Mouse (Mus musculus): ENCODE measurements around the gene Tent4a.

Gene Tent4a

DNA sequence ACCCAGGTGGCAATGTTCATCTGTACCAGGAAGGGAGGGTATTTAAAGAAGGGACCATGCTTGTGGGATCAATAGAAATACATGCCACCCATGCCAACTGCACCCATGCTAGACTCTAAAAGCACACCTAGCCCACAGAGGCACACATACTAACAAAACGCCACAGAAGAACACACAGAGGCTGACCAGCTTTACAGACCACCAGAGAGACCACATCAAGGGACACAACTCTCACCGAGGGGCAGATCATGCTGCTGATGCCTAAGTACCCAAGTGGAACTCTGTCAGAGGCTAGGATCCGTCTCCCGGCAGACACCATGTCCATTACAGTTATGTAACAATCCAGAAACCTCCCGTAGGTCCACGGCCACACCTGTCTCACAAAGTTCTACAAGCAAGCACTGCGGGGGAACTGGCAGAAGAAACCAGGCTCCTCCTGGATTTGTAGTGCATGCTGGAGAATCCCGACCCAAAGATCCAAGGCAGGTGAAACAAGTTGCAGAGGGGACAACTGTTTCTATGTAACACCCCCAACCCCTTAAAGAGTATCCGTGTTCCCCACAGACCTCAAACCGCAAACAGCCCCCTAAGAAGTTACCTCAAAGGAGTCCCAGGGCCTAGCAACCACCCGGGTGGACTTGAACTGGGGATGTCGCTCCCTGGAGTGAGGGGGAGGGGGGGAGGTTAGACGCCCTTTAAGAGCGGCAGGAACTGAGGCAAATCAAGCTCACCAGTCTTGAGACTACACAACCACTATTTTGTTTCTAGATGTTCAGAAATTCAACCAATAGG, 2.1 kb downstream of the Tent4a start:
- TF ChIP-seq NANOG (IDR thresholded peaks at IDR 0.05; ENCODE audit: borderline replicate concordance, low read length) (no peak), CTCF (conservative IDR thresholded peaks at IDR 0.05; ENCODE audit: low read length) (no peak), POU5F1 (IDR thresholded peaks at IDR 0.05; ENCODE audit: borderline replicate concordance, low read length) (no peak)
- Histone ChIP-seq H3K4me1 (replicated peaks; ENCODE audit: low read depth, low read length) (peaks cover 64% of the 10 kb centered on the region), H3K9me3 (ENCODE audit: low read length) (no peaks in the 10 kb centered on the region), H3K27me3 (ENCODE audit: insufficient read depth, low read length) (no peaks in the 10 kb centered on the region), H3K36me3 (ENCODE audit: insufficient read depth, low read length) (peaks cover 43% of the 10 kb centered on the region), H3K4me3 (replicated peaks; ENCODE audit: low read length) (peak overlapping the region; percentile 90)

DNA sequence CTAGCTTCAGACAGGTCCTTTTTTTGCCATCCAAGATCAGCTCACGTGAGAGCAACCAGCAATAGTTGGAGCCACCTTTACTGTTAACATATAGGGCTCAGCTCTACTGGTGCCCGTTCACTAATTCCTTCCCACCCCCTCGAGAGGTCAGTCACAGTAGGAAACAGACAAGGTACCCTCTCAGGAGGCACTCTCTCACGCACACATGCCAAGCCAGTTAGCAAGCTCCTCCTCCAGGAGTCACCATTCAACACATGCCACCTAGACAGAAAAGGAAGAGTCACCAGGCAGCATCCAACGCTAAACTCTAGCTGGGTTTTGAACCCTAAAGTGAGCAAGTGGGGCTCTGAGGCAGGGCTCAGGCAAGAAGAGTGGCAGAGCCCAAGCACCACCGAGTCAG, 3.0 kb downstream of the Tent4a start:
- Histone ChIP-seq H3K9me3 (ENCODE audit: low read length) (no peaks in the 10 kb centered on the region), H3K36me3 (ENCODE audit: insufficient read depth, low read length) (peaks cover 43% of the 10 kb centered on the region), H3K4me3 (replicated peaks; ENCODE audit: low read length) (no peak overlapping the region), H3K4me1 (replicated peaks; ENCODE audit: low read depth, low read length) (peaks cover 64% of the 10 kb centered on the region), H3K27me3 (ENCODE audit: insufficient read depth, low read length) (no peaks in the 10 kb centered on the region)
- no peak for TF ChIP-seq POU5F1 (IDR thresholded peaks at IDR 0.05; ENCODE audit: borderline replicate concordance, low read length)
- no peak for TF ChIP-seq NANOG (IDR thresholded peaks at IDR 0.05; ENCODE audit: borderline replicate concordance, low read length)
- no peak for TF ChIP-seq CTCF (conservative IDR thresholded peaks at IDR 0.05; ENCODE audit: low read length)

DNA sequence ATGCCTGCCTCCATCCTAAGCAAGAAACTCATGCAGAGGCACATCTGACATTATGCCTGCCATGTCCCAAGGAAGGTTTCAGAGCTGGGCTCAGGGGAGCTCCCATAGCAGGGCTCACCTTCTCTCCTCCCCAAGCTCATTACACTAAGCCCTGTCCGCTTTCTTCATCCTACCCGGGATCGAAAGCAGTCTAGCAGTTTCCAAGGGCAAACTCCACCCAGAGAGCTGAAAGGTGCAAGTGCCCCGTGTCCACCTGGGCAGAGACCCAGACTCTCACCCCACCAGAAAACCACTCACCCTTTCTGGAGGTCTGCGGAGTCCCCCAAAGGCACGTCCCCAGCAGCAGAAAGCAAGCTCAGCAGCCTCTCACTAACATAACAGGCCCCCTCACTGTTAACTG, 3.5 kb downstream of the Tent4a start:
- no peaks in the 10 kb centered on the region for H3K27me3 ChIP-seq (ENCODE audit: insufficient read depth, low read length)
- H3K9me3 ChIP-seq (ENCODE audit: low read length), result no peaks in the 10 kb centered on the region
- no peak overlapping the region for H3K4me3 ChIP-seq (replicated peaks; ENCODE audit: low read length)
- peaks cover 62% of the 10 kb centered on the region for H3K4me1 ChIP-seq (replicated peaks; ENCODE audit: low read depth, low read length)
- H3K36me3 ChIP-seq (ENCODE audit: insufficient read depth, low read length), result peaks cover 43% of the 10 kb centered on the region
- TF ChIP-seq POU5F1 (IDR thresholded peaks at IDR 0.05; ENCODE audit: borderline replicate concordance, low read length) (no peak), NANOG (IDR thresholded peaks at IDR 0.05; ENCODE audit: borderline replicate concordance, low read length) (no peak), CTCF (conservative IDR thresholded peaks at IDR 0.05; ENCODE audit: low read length) (no peak)

DNA sequence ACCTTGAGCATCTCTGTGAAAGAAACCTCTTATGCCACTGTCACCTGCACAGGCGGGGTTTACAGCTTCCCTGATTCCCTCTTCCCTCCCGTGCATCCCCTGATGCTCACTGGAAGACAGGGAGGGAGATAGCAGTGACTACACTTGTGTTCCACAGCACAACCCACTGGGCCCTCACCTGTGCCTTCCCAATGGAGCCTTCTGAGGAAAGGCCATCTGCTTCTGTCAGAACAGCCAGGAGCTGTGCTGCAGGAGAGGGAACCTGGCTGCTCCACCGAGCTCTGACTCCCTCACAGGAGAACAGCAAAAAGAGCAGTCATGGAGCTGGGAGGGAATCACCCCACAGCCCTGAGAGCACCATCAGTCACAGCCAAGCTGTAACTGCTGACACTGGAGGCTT, 4.3 kb downstream of the Tent4a start:
- Histone ChIP-seq H3K36me3 (ENCODE audit: insufficient read depth, low read length) (peaks cover 43% of the 10 kb centered on the region), H3K4me1 (replicated peaks; ENCODE audit: low read depth, low read length) (peaks cover 61% of the 10 kb centered on the region), H3K4me3 (replicated peaks; ENCODE audit: low read length) (no peak overlapping the region), H3K9me3 (ENCODE audit: low read length) (no peaks in the 10 kb centered on the region), H3K27me3 (ENCODE audit: insufficient read depth, low read length) (no peaks in the 10 kb centered on the region)
- TF ChIP-seq NANOG (IDR thresholded peaks at IDR 0.05; ENCODE audit: borderline replicate concordance, low read length), result no peak
- no peak for TF ChIP-seq POU5F1 (IDR thresholded peaks at IDR 0.05; ENCODE audit: borderline replicate concordance, low read length)
- TF ChIP-seq CTCF (conservative IDR thresholded peaks at IDR 0.05; ENCODE audit: low read length), result no peak

DNA sequence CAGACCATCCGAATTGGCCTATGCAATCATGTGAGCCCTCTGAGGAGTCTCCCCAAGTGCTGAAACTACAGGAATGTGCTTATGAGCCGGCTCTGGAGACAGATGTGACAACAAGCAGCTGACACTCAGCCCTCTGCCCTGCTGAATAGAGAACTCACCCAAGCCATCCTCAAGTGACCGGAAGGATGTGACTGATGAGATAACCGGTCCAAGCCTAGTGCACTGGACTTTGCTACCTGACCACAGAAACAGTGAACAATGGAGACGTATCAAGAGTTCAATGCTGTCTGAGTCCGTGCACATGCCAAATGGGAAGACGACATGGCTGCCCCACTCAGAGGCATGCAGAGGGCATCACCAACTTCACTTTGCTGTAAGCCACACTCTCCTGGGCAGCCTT, 5.9 kb downstream of the Tent4a start:
- Histone ChIP-seq H3K4me1 (replicated peaks; ENCODE audit: low read depth, low read length) (peaks cover 77% of the 10 kb centered on the region), H3K9me3 (ENCODE audit: low read length) (no peaks in the 10 kb centered on the region), H3K36me3 (ENCODE audit: insufficient read depth, low read length) (peaks cover 46% of the 10 kb centered on the region), H3K27me3 (ENCODE audit: insufficient read depth, low read length) (no peaks in the 10 kb centered on the region), H3K4me3 (replicated peaks; ENCODE audit: low read length) (no peak overlapping the region)
- no peak for TF ChIP-seq CTCF (conservative IDR thresholded peaks at IDR 0.05; ENCODE audit: low read length)

DNA sequence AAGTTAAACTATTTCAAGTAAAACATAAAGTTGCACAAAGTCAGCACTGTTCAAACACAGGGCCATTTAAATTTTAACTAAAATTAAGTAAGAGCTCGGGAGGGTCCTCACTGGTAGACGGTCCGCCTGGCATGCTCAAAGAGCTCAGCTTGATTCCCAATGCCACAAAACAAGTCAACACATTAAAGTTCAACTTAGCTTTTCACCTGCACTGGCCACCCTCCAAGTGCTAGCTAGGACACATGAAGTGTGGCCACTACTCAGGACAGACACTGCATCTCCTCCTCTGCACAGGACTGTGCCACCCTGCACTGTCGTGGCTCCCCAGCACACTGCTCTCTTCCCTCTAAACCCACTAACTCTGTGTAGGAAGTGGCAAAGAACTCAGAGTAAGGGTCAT, 8.6 kb downstream of the Tent4a start:
- Histone ChIP-seq H3K4me1 (replicated peaks; ENCODE audit: low read depth, low read length) (peaks cover 79% of the 10 kb centered on the region), H3K4me3 (replicated peaks; ENCODE audit: low read length) (no peak overlapping the region), H3K27me3 (ENCODE audit: insufficient read depth, low read length) (no peaks in the 10 kb centered on the region), H3K9me3 (ENCODE audit: low read length) (no peaks in the 10 kb centered on the region), H3K36me3 (ENCODE audit: insufficient read depth, low read length) (peaks cover 29% of the 10 kb centered on the region)
- TF ChIP-seq NANOG (IDR thresholded peaks at IDR 0.05; ENCODE audit: borderline replicate concordance, low read length) (no peak), POU5F1 (IDR thresholded peaks at IDR 0.05; ENCODE audit: borderline replicate concordance, low read length) (no peak), CTCF (conservative IDR thresholded peaks at IDR 0.05; ENCODE audit: low read length) (no peak)

DNA sequence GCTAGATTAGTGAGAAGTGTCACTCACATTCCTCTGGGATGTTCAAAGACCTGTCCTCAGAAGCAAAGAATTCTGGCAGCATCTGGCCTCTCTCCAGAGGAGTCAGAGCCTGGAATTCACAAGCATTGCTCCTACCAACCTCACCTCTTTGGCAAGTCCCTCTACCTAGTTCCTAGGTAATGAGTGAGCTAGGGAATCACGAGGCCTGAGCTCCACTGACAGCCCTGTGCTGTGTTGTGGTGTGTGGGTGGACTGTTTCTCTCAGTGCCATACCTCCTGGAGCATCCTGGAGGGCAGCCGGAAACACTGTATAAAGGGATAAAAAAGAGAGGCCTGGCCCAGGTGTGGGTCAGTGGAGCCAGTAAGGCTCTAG, 10.3 kb downstream of the Tent4a start:
- no peaks in the 10 kb centered on the region for H3K9me3 ChIP-seq (ENCODE audit: low read length)
- no peak overlapping the region for H3K4me3 ChIP-seq (replicated peaks; ENCODE audit: low read length)
- peaks cover 18% of the 10 kb centered on the region for H3K36me3 ChIP-seq (ENCODE audit: insufficient read depth, low read length)
- no peak for TF ChIP-seq NANOG (IDR thresholded peaks at IDR 0.05; ENCODE audit: borderline replicate concordance, low read length)
- no peak for TF ChIP-seq POU5F1 (IDR thresholded peaks at IDR 0.05; ENCODE audit: borderline replicate concordance, low read length)
- no peak for TF ChIP-seq CTCF (conservative IDR thresholded peaks at IDR 0.05; ENCODE audit: low read length)
- H3K4me1 ChIP-seq (replicated peaks; ENCODE audit: low read depth, low read length), result peaks cover 81% of the 10 kb centered on the region
- H3K27me3 ChIP-seq (ENCODE audit: insufficient read depth, low read length), result no peaks in the 10 kb centered on the region

DNA sequence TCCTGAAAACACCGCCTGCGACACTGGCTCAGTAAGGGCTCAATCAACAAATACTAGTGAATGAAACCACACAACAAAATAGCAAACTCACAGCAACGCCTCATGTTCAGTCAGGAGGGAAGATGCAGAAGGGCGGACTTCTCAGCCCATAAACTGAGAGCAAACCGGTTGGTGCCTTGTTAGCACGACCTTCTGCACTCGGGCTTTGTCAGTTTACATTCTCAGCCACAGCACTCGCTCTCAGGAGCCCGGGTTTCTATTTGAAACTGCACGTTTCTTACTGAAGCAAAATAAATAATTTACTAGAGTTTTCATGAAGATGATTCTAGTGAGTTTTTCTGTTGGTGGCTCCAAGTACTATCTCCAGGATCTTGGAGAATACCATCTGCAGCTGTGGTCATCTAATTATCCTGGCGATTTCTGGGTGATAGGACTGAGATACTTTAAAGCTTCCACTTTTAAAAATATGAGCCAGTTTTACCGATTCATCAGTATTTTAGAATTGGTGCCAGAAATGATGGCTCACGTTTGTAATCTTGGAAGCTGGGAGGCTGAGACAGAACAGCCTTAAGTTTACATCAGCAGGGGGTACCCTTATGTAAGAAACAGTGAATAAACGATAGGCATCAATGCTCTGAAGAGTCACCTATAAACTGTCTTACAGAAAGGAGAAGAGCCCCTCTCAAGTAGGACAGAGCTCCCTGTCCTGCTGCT, 10.8 kb downstream of the Tent4a start:
- H3K4me3 ChIP-seq (replicated peaks; ENCODE audit: low read length), result no peak overlapping the region
- peaks cover 86% of the 10 kb centered on the region for H3K4me1 ChIP-seq (replicated peaks; ENCODE audit: low read depth, low read length)
- H3K27me3 ChIP-seq (ENCODE audit: insufficient read depth, low read length), result no peaks in the 10 kb centered on the region
- TF ChIP-seq CTCF (conservative IDR thresholded peaks at IDR 0.05; ENCODE audit: low read length) (no peak), NANOG (IDR thresholded peaks at IDR 0.05; ENCODE audit: borderline replicate concordance, low read length) (no peak), POU5F1 (IDR thresholded peaks at IDR 0.05; ENCODE audit: borderline replicate concordance, low read length) (no peak)
- no peaks in the 10 kb centered on the region for H3K9me3 ChIP-seq (ENCODE audit: low read length)
- peaks cover 16% of the 10 kb centered on the region for H3K36me3 ChIP-seq (ENCODE audit: insufficient read depth, low read length)
